Mouse (Mus musculus) CH12.LX (cell line): ENCODE measurements around the gene Zranb3. TPM values are rescaled to one million over a fixed set of nuclear protein-coding genes. Genes with fewer than 3 reads are reported as not detected.

Source experiments
- DNase-seq: peaks from one replicate; pipeline ENCODE4 v3.0.0-alpha.2; 2013; ENCODE audit errors: extremely low read depth
- H3K27ac ChIP-seq: 2 replicates; pipeline ENCODE4 v1.5.1; 2012; ENCODE audit warnings: low read depth, mild to moderate bottlenecking, control low read depth, moderate library complexity; ENCODE audit not compliant: insufficient read depth
- H3K27me3 ChIP-seq: replicated peaks from 2 replicates; pipeline ENCODE3; 2012; ENCODE audit warnings: inconsistent platforms
- H3K36me3 ChIP-seq, 2 experiments: replicated peaks in 1 of 2; 2 replicates each; pipeline versions ENCODE3 to v1.6.1; 2012; ENCODE audit warnings: inconsistent platforms in 1 of 2, low read length in 1 of 2, mild to moderate bottlenecking in 1 of 2, mixed read lengths in 1 of 2, moderate library complexity in 1 of 2; ENCODE audit not compliant: control insufficient read depth in 1 of 2, insufficient read depth in 1 of 2
- H3K4me1 ChIP-seq, 2 experiments: 2 replicates each; pipeline ENCODE4 v1.6.1; 2012; ENCODE audit warnings: inconsistent platforms in 1 of 2, moderate library complexity in 1 of 2; ENCODE audit not compliant: insufficient read depth in 2 of 2, control insufficient read depth in 1 of 2
- H3K4me2 ChIP-seq: 2 replicates; pipeline ENCODE4 v1.6.1; 2012; ENCODE audit warnings: low read depth, mild to moderate bottlenecking, control low read depth; ENCODE audit not compliant: poor library complexity, insufficient read depth, severe bottlenecking
- H3K4me3 ChIP-seq, 3 experiments: fragments of 150-350 bp in 1 of 3; sonication (generic) in 1 of 3; replicated peaks in 1 of 3; 2 replicates each; pipeline versions ENCODE3 to v1.5.1; 2011 to 2012; ENCODE audit warnings: low read depth in 2 of 3, low read length in 2 of 3, mild to moderate bottlenecking in 2 of 3, moderate library complexity in 2 of 3, control low read depth in 1 of 3, improper control_type of control experiment in 1 of 3, inconsistent platforms in 1 of 3, mixed read lengths in 1 of 3; ENCODE audit not compliant: poor library complexity in 1 of 3
- H3K79me2 ChIP-seq: replicated peaks from 2 replicates; pipeline ENCODE4 v1.6.1; 2012; ENCODE audit warnings: mild to moderate bottlenecking, moderate library complexity; ENCODE audit not compliant: control insufficient read depth, poor library complexity, insufficient read depth, severe bottlenecking; ENCODE audit errors: extremely low read depth
- H3K9ac ChIP-seq: 2 replicates; pipeline ENCODE4 v1.6.1; 2012; ENCODE audit warnings: low read depth, mild to moderate bottlenecking, control low read depth, moderate library complexity; ENCODE audit not compliant: insufficient read depth
- H3K9me3 ChIP-seq: replicated peaks from 2 replicates; pipeline ENCODE3; 2012; ENCODE audit warnings: low read length, inconsistent platforms, mixed read lengths
- BHLHE40 ChIP-seq: IDR thresholded peaks from 2 replicates; pipeline ENCODE4 v1.6.1; 2011; ENCODE audit warnings: mild to moderate bottlenecking, low read depth, low read length, improper control_type of control experiment
- CHD1 ChIP-seq: IDR thresholded peaks from 2 replicates; pipeline ENCODE4 v1.6.1; 2012; ENCODE audit warnings: low read depth, low read length, improper control_type of control experiment, inconsistent platforms
- CHD2 ChIP-seq: IDR thresholded peaks from 2 replicates; pipeline ENCODE4 v1.6.1; 2011; ENCODE audit warnings: low read length, improper control_type of control experiment
- CTCF ChIP-seq, 2 experiments: IDR thresholded peaks in 1 of 2; conservative IDR thresholded peaks in 1 of 2; 2 replicates each; pipeline ENCODE4 v1.5.1; 2011 to 2012; ENCODE audit warnings: low read depth in 2 of 2, low read length in 2 of 2, improper control_type of control experiment in 1 of 2, inconsistent platforms in 1 of 2, mild to moderate bottlenecking in 1 of 2, moderate library complexity in 1 of 2
- E2F4 ChIP-seq: IDR thresholded peaks from 2 replicates; pipeline ENCODE4 v1.6.1; 2011; ENCODE audit warnings: low read depth, low read length, improper control_type of control experiment; ENCODE audit not compliant: insufficient replicate concordance
- ELF1 ChIP-seq: IDR thresholded peaks from 2 replicates; pipeline ENCODE4 v1.6.1; 2014; ENCODE audit warnings: low read depth, mild to moderate bottlenecking, inconsistent platforms, low read length, improper control_type of control experiment
- EP300 ChIP-seq: IDR thresholded peaks from 2 replicates; pipeline ENCODE4 v1.6.1; 2011; ENCODE audit warnings: low read length, improper control_type of control experiment
- ETS1 ChIP-seq: conservative IDR thresholded peaks from 2 replicates; pipeline ENCODE4 v1.6.1; 2012; ENCODE audit warnings: low read depth, mild to moderate bottlenecking, inconsistent platforms, low read length, improper control_type of control experiment, moderate library complexity
- GABPA ChIP-seq: IDR thresholded peaks from 2 replicates; pipeline ENCODE4 v1.6.1; 2012; ENCODE audit warnings: low read depth, low read length, improper control_type of control experiment, inconsistent platforms; ENCODE audit not compliant: insufficient replicate concordance
- HCFC1 ChIP-seq: IDR thresholded peaks from 2 replicates; pipeline ENCODE4 v1.6.1; 2012; ENCODE audit warnings: low read depth, mild to moderate bottlenecking, inconsistent platforms, low read length, improper control_type of control experiment
- IRF4 ChIP-seq: IDR thresholded peaks from 2 replicates; pipeline ENCODE4 v1.6.1; 2014; ENCODE audit warnings: low read depth, mild to moderate bottlenecking, inconsistent platforms, low read length, improper control_type of control experiment
- JUN ChIP-seq: IDR thresholded peaks from 2 replicates; pipeline ENCODE4 v1.6.1; 2011; ENCODE audit warnings: low read depth, mild to moderate bottlenecking, low read length, improper control_type of control experiment, moderate library complexity; ENCODE audit not compliant: insufficient read depth
- JUND ChIP-seq: conservative IDR thresholded peaks from 2 replicates; pipeline ENCODE4 v1.6.1; 2011; ENCODE audit warnings: low read depth, low read length, improper control_type of control experiment
- KAT2A ChIP-seq: IDR thresholded peaks from 2 replicates; pipeline ENCODE4 v1.6.1; 2012; ENCODE audit warnings: low read length, improper control_type of control experiment, inconsistent platforms; ENCODE audit not compliant: insufficient replicate concordance
- MAFK ChIP-seq: IDR thresholded peaks from 2 replicates; pipeline ENCODE4 v1.6.1; 2011; ENCODE audit warnings: low read length, improper control_type of control experiment; ENCODE audit not compliant: insufficient replicate concordance
- MAX ChIP-seq: IDR thresholded peaks from 2 replicates; pipeline ENCODE4 v1.6.1; 2011; ENCODE audit warnings: low read length, improper control_type of control experiment
- MAZ ChIP-seq: IDR thresholded peaks from 2 replicates; pipeline ENCODE4 v1.6.1; 2012; ENCODE audit warnings: low read depth, mild to moderate bottlenecking, inconsistent platforms, low read length, improper control_type of control experiment, moderate library complexity
- MEF2A ChIP-seq: IDR thresholded peaks from 2 replicates; pipeline ENCODE4 v1.6.1; 2014; ENCODE audit warnings: low read depth, mild to moderate bottlenecking, inconsistent platforms, low read length, improper control_type of control experiment, borderline replicate concordance
- MXI1 ChIP-seq: IDR thresholded peaks from 2 replicates; pipeline ENCODE4 v1.6.1; 2011; ENCODE audit warnings: mild to moderate bottlenecking, low read depth, low read length, improper control_type of control experiment
- MYC ChIP-seq: IDR thresholded peaks from 2 replicates; pipeline ENCODE4 v1.6.1; 2011; ENCODE audit warnings: low read depth, mild to moderate bottlenecking, improper control_type of control experiment, low read length
- NELFE ChIP-seq: IDR thresholded peaks from 2 replicates; pipeline ENCODE4 v1.6.1; 2011; ENCODE audit warnings: low read depth, low read length, improper control_type of control experiment
- NRF1 ChIP-seq: IDR thresholded peaks from 2 replicates; pipeline ENCODE4 v1.6.1; 2014; ENCODE audit warnings: low read depth, mild to moderate bottlenecking, inconsistent platforms, low read length, improper control_type of control experiment, moderate library complexity
- PAX5 ChIP-seq: IDR thresholded peaks from 2 replicates; pipeline ENCODE4 v1.6.1; 2012; ENCODE audit warnings: low read length, inconsistent platforms, mixed read lengths
- POLR2A ChIP-seq: IDR thresholded peaks from 2 replicates; pipeline ENCODE4 v1.6.1; 2011; ENCODE audit warnings: low read depth, mild to moderate bottlenecking, improper control_type of control experiment, low read length
- POLR2AphosphoS2 ChIP-seq: IDR thresholded peaks from 2 replicates; pipeline ENCODE4 v1.6.1; 2011; ENCODE audit warnings: low read depth, low read length, improper control_type of control experiment
- RAD21 ChIP-seq: IDR thresholded peaks from 2 replicates; pipeline ENCODE4 v1.6.1; 2011; ENCODE audit warnings: low read depth, mild to moderate bottlenecking, low read length, improper control_type of control experiment, moderate library complexity
- RCOR1 ChIP-seq: conservative IDR thresholded peaks from 2 replicates; pipeline ENCODE4 v1.6.1; 2012; ENCODE audit warnings: low read depth, mild to moderate bottlenecking, inconsistent platforms, low read length, improper control_type of control experiment
- SIN3A ChIP-seq: IDR thresholded peaks from 2 replicates; pipeline ENCODE4 v1.6.1; 2012; ENCODE audit warnings: low read length, improper control_type of control experiment, inconsistent platforms
- SMC3 ChIP-seq: IDR thresholded peaks from 2 replicates; pipeline ENCODE4 v1.6.1; 2011; ENCODE audit warnings: low read depth, low read length, improper control_type of control experiment
- TBP ChIP-seq: conservative IDR thresholded peaks from 2 replicates; pipeline ENCODE4 v1.6.1; 2011; ENCODE audit warnings: low read depth, low read length, improper control_type of control experiment
- TCF12 ChIP-seq: IDR thresholded peaks from 2 replicates; pipeline ENCODE4 v1.6.1; 2014; ENCODE audit warnings: low read depth, mild to moderate bottlenecking, inconsistent platforms, low read length, improper control_type of control experiment
- UBTF ChIP-seq: IDR thresholded peaks from 2 replicates; pipeline ENCODE4 v1.6.1; 2012; ENCODE audit warnings: low read depth, mild to moderate bottlenecking, inconsistent platforms, low read length, improper control_type of control experiment, moderate library complexity
- USF1 ChIP-seq: IDR thresholded peaks from 2 replicates; pipeline ENCODE4 v1.6.1; 2014; ENCODE audit warnings: low read depth, mild to moderate bottlenecking, inconsistent platforms, low read length, improper control_type of control experiment
- USF2 ChIP-seq: conservative IDR thresholded peaks from 2 replicates; pipeline ENCODE4 v1.6.1; 2011; ENCODE audit warnings: low read depth, low read length, improper control_type of control experiment
- ZC3H11A ChIP-seq: IDR thresholded peaks from 2 replicates; pipeline ENCODE4 v1.6.1; 2012; ENCODE audit warnings: low read depth, mild to moderate bottlenecking, inconsistent platforms, low read length, improper control_type of control experiment
- ZKSCAN1 ChIP-seq: IDR thresholded peaks from 2 replicates; pipeline ENCODE4 v1.6.1; 2012; ENCODE audit warnings: low read depth, inconsistent platforms, low read length, improper control_type of control experiment, borderline replicate concordance
- ZMIZ1 ChIP-seq: IDR thresholded peaks from 2 replicates; pipeline ENCODE4 v1.6.1; 2012; ENCODE audit warnings: low read depth, mild to moderate bottlenecking, inconsistent platforms, low read length, improper control_type of control experiment
- ZNF384 ChIP-seq: IDR thresholded peaks from 2 replicates; pipeline ENCODE4 v1.6.1; 2012; ENCODE audit warnings: low read depth, low read length, improper control_type of control experiment, inconsistent platforms
- dilution Hi-C: fragments of 300-500 bp; cut with MboI; formaldehyde crosslinking; loops from 2 replicates; pipeline ENCODE4 v1.14.3; 2020; ENCODE audit warnings: low sequenced_read_pairs; ENCODE audit not compliant: extremely low pct_unique_long_range_greater_than_20kb, extremely low pct_ligation_motif_present
- in situ Hi-C: fragments of 300-500 bp; cut with MboI; formaldehyde crosslinking; loops from 3 replicates; pipeline ENCODE4 v1.14.3; 2019; ENCODE audit warnings: low sequenced_read_pairs, low pct_ligation_motif_present, low pct_unique_long_range_greater_than_20kb, mixed read lengths
- polyA plus RNA-seq: library from polyadenylated mRNA; unstranded; fragments of >175 nt; gene quantifications from 2 replicates; pipeline ENCODE4 v1.2.1, GENCODE M21; 2012; ENCODE audit warnings: low read depth; ENCODE audit not compliant: insufficient read length
- total RNA-seq, 2 experiments: library from RNA; depleted of rRNA; stranded (reverse); fragments of 300-350 nt in 1 of 2; fragments of >200 nt in 1 of 2; gene quantifications; 2 replicates each; pipeline ENCODE4 v1.2.3; 2012 to 2014

Gene Zranb3
- 9.4 and 12.4 TPM in 2 replicates for total RNA-seq (2012; rRNA removed)
- 13.6 and 14.5 TPM in 2 replicates for total RNA-seq (2014; rRNA removed)
- 9.9 and 10.4 TPM in 2 replicates for polyA plus RNA-seq

DNA sequence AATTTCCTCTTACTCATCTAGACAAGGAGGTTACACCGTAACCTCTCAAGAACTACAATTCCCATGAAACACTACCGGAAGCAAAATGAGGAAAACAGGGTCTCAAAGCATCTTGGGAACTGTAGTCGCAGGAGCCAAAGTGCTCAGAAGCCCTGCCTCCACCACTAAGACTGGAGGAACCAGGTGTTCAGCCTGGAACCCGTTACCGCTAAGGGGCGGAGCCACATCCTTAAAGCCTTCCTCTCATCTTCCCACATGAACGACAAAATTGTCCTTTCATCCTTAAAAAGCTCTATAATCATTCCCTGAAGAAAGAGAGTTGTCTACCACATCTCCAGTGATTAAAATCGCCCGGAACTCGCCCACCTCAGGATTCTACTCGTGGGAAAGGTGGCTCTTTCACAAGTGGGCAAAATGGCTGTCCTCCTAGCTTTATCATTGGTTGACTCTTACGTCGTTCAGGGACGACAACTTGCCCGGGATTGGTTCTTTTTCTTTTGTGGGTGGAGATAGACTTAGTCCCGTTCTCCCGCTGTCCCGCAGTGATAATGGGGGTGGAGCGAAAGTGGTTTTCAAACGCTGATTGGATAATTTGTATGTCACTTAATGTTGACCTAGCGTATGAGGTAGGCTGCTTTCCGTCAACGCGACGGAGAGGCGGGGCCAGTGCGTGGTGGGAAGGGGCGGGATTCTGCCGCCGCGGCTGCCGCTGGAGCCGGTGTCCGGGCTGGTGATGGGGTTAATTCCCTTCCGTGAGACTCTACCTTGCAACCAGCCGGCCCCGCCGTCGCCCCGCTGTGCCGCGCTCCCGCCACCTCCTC lies at the start of gene Zranb3, which contains the start of gene R3hdm1:
TSS of gene Zranb3 (minus strand) at position 407 of the 821 bp plus-strand sequence.
TSS of gene R3hdm1 (plus strand) at position 661 of the 821 bp plus-strand sequence.
- TF ChIP-seq POLR2A (peak; percentile 73), GABPA (peak; percentile 89; the same call in 1 of the 2 replicates), JUN (no peak), ZKSCAN1 (no peak), SMC3 (no peak), KAT2A (peak; percentile 99), ETS1 (no peak), ZNF384 (no peak), MAFK (no peak), BHLHE40 (no peak), TBP (peak; percentile 12), TCF12 (peak; percentile 42), PAX5 (no peak), RAD21 (no peak), MXI1 (peak; percentile 26; the same call in 1 of the 2 replicates), USF2 (no peak), JUND (no peak), CHD1 (no peak), EP300 (no peak), MAZ (0 out of 2 replicates have a peak, but pooled peaks have one; percentile 54), CTCF (conservative IDR thresholded peaks at IDR 0.05 in 1 of 2, IDR thresholded peaks at IDR 0.05 in 1 of 2; ENCODE audit: low read depth in 2 of 2, low read length in 2 of 2) (no peak), IRF4 (peak; percentile 16; the same call in 1 of the 2 replicates), RCOR1 (no peak), MEF2A (no peak), SIN3A (0 out of 2 replicates have a peak, but pooled peaks have one; percentile 54), NRF1 (peak; percentile 47; the same call in 1 of the 2 replicates), ZMIZ1 (peak; percentile 73; the same call in 1 of the 2 replicates), CHD2 (peak; percentile 82), USF1 (no peak), E2F4 (0 out of 2 replicates have a peak, but pooled peaks have one; percentile 73), MAX (peak; percentile 60; the same call in 1 of the 2 replicates), NELFE (peak; percentile 68), POLR2AphosphoS2 (peak; percentile 53; the same call in 1 of the 2 replicates), UBTF (no peak), MYC (peak; percentile 56; the same call in 1 of the 2 replicates), HCFC1 (peak; percentile 97), ZC3H11A (no peak), ELF1 (peak; percentile 90)
- no peaks in the 10 kb centered on the region for H3K27me3 ChIP-seq

More for the DNA sequence above, at the start of gene Zranb3, which contains the start of gene R3hdm1:
- peaks cover 28% of the 10 kb centered on the region for H3K79me2 ChIP-seq
- H3K4me2 ChIP-seq = peak within 1 kb of the TSS; percentile 88
- peak within 1 kb of the TSS; percentile 40 for H3K27ac ChIP-seq
- DNase-seq = peak; percentile 99
- H3K4me3 ChIP-seq = peak within 1 kb of the TSS; percentile 83 to 94 (median 92)
- H3K9me3 ChIP-seq = no peaks in the 10 kb centered on the region
- peaks cover 0 to 50% of the 10 kb centered on the region in 2 experiments; a peak in 2 of 4 replicates for H3K4me1 ChIP-seq
- dilution Hi-C loops = no loop called here
- peak within 1 kb of the TSS; percentile 86 for H3K9ac ChIP-seq
- H3K36me3 ChIP-seq = no peaks in the 10 kb centered on the region
- in situ Hi-C loops = no loop called here
